Mouse (Mus musculus): ENCODE data around the gene Tac2. TPM values are rescaled to one million over a fixed set of nuclear protein-coding genes. Genes with fewer than 3 reads are reported as not detected.

Tac2 gene
- not detected for total RNA-seq (2021)
- long read RNA-seq, experiment 1: 0 reads
- long read RNA-seq, experiment 2: 0 reads

- DNase-seq: no peak
Measured at GRCm38 (mm10) chr10:127724178-127724577, at the start of gene Tac2. Gene Tac2, plus strand, starts transcription at chr10:127724478.

GRCm38 (mm10) chr10:127674794-127675522 is 49.3 kb upstream of the Tac2 start:
- DNase-seq: peak; percentile 84

- DNase-seq: no peak
Measured at GRCm38 (mm10) chr10:127675859-127676398, 48.3 kb upstream of the Tac2 start.

- DNase-seq: peak; percentile 97
Measured at GRCm38 (mm10) chr10:127676691-127677548, 47.4 kb upstream of the Tac2 start.

GRCm38 (mm10) chr10:127677591-127678336 is 46.5 kb upstream of the Tac2 start:
- peak; percentile 45 for DNase-seq

- DNase-seq: no peak
Measured at GRCm38 (mm10) chr10:127679208-127679607, 45.1 kb upstream of the Tac2 start.

GRCm38 (mm10) chr10:127679881-127680280 is 44.4 kb upstream of the Tac2 start:
- DNase-seq: no peak

- no peak for DNase-seq
Measured at GRCm38 (mm10) chr10:127682886-127683285, 41.4 kb upstream of the Tac2 start.

- no peak for DNase-seq
Measured at GRCm38 (mm10) chr10:127691053-127691452, 33.2 kb upstream of the Tac2 start.

GRCm38 (mm10) chr10:127694636-127695035 is 29.6 kb upstream of the Tac2 start:
- no peak for DNase-seq

GRCm38 (mm10) chr10:127695775-127696174 is 28.5 kb upstream of the Tac2 start:
- DNase-seq: no peak

- DNase-seq: no peak
Measured at GRCm38 (mm10) chr10:127698966-127699365, 25.3 kb upstream of the Tac2 start.

GRCm38 (mm10) chr10:127703299-127703698 is 21.0 kb upstream of the Tac2 start:
- DNase-seq: no peak

GRCm38 (mm10) chr10:127704293-127704692 is 20.0 kb upstream of the Tac2 start:
- DNase-seq: no peak

- DNase-seq: no peak
Measured at GRCm38 (mm10) chr10:127704766-127705220, 19.5 kb upstream of the Tac2 start, which contains the start of gene Myo1a. Gene Myo1a, plus strand, starts transcription at chr10:127705170.

- DNase-seq: no peak
Measured at GRCm38 (mm10) chr10:127705783-127706182, 18.5 kb upstream of the Tac2 start.

- no peak for DNase-seq
Measured at GRCm38 (mm10) chr10:127707721-127708120, 16.6 kb upstream of the Tac2 start.

GRCm38 (mm10) chr10:127708850-127709370 is 15.4 kb upstream of the Tac2 start:
- no peak for DNase-seq

GRCm38 (mm10) chr10:127710331-127710730 is 13.9 kb upstream of the Tac2 start:
- no peak for DNase-seq

- no peak for DNase-seq
Measured at GRCm38 (mm10) chr10:127712736-127713135, 11.5 kb upstream of the Tac2 start.

- no peak for DNase-seq
Measured at GRCm38 (mm10) chr10:127721671-127722418, 2.4 kb upstream of the Tac2 start.
